Mouse (Mus musculus): Measurements from ENCODE around the gene Cx3cr1.

Gene Cx3cr1

DNA sequence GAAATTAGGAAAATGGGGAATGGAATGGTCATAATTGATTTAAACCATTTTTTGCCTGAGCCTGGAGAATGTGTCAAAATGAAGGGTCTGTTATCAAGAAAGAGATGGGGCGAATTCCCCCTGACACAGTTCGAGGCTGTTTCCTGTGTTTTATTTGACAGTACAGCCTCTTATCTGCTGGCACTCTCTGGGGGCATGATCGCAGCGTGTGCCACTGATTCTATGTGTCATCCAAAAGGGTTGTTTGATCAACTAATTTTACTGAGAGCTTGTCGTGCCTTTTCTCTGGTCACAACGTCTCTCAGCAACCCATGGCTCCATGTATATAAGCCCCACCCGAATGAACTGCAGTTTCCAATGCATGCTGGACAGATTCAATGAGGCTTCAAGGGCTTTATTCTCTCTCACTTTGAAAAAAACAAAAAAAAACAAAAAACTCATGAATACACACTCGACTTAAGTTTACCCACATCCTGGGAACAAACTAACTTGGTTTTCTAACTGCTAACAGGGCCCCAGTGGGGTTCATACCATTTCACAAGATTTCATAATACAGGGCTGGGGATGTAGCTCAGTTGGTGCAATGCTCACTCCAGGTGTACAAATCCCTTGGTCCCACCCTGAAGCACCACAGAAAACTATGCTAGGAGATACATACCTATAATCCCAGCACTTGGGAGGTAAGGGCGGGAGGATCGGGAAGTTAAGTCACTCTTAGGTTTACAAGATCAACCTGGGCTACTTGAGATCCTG is 76.4 kb downstream of the Cx3cr1 start:
- DNase-seq = no peak

GRCm38 (mm10) chr9:119991310-119991709 is 78.4 kb downstream of the Cx3cr1 start:
- no peak for DNase-seq

GRCm38 (mm10) chr9:119988304-119988703 is 81.4 kb downstream of the Cx3cr1 start:
- DNase-seq = no peak

GRCm38 (mm10) chr9:119985881-119986574 is 83.7 kb downstream of the Cx3cr1 start:
- DNase-seq = no peak

DNA sequence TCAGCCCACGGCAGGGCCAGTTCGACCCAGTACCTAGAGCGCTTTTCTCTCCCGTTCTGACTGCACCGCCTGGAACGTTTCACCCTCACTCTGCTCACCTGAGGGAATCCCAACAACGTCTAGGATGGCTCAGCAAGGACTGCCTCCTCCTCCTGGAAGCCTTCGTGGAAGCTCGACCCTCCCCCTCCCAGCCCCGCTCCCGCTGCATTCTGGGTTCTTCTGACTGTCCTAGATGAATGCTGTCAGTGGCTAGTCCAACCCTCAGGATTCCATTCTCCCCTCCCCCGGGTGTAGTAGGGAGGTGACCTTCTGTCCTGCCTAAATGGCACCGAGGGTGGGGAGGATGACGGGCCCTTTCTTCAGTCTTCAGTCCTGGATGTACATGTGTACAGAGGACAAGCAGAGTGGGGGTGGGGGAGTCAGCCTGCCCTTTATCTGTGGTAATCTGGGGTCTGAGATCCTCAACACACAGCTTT is 85.1 kb downstream of the Cx3cr1 start, which contains the start of gene Csrnp1:
Gene Csrnp1, minus strand, starts transcription at position 123 of the 476 bp plus-strand sequence.
- no peak for DNase-seq

DNA sequence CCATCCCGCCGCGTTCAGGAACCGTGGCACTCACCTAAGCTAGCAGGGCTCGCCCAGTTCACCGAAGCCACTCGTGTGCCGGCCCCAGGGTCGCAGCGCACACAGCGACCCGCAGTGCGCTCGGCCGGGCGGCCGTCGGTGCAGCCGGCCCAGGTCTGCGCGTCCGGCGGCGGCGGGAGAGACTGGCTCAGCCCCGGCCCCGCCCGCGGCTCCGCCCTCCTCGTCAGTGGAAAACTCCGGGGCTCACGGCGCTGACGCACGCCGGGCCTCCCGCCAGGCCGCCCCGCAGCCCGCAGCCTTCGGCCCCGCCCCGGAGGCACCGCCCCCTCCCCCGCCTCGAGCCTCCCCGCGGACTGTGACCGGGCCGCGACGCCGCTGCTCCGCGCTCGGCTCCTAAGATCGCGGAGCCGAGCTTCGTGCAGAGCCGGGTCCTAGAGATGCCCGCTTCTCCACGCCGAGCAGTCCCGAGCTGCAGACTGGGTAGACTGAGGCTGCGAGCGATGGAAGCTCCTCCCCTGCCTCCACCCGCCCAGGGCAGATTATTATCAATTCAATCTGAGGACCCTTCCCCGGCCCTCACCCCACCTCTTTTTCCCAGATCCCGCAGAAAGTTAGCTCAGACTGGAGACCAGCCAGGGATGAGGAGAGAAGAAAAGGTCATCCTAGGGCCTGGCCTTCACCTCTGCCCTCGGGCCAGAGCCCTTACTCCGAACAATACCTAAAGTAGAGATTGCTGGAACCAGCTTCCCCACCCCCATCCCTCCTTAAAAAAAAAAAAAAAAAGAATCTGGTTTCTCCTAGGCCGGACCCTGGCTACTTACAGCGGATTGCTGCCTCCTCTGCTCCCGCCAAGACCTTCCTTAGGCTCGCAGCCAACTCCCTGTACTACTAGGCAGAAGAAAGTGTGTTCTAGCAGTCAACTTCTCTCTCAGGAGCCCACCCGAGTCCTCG is 85.8 kb downstream of the Cx3cr1 start:
- peak; percentile 75 to 83 for DNase-seq

GRCm38 (mm10) chr9:119982956-119983551 is 86.6 kb downstream of the Cx3cr1 start:
- peak in 1 of 2 experiments; percentile 39 for DNase-seq

GRCm38 (mm10) chr9:119982241-119982811 is 87.4 kb downstream of the Cx3cr1 start:
- DNase-seq = peak; percentile 51 to 69

DNA sequence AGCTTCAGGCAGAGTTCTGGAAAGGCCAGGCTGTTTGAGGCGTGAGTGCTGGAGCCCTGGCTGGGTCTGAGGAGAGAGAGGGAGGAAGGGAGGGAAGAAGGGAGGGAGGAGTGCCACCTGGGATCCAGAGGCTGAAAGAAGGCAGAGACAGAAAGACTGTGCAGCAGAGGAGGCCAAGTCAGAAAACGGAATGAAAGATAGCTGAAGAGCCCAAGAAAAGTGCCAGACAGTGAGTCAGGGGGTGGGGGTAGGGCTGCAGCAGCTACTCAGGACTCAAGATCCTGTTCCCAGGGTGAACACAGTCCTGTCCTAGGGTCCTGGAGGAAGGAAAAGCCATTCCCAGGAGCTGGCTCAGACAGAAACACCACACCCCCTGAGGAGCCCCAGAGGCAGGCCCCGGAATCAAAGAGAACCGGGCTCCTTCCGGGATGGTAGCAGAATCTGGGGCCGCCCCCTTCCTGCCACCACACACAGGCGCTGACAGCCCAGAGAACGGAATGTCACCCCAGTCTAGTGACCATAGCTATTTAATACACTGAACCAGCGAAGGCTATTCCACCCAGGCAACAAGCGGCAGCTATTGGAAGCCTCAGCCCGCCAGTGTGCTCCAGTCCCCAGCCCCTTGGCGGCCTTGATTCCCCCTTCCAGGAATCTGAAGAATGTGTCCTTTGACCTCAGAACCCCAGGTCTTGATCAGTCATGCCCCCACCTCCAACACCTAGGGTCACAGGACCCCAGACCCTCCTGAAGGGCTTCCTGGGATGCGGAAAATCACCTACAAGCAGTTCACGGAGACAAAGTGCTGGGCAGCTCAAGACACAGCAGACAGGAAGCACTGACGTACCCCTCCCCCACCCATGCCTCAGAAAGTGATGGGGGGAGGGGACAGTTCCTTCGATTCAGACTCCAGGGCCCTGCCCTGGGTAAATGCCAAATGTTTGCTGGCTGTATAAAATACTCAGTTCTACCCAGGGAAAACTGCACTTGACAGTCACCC is 88.2 kb downstream of the Cx3cr1 start:
- peak; percentile 33 to 65 for DNase-seq

GRCm38 (mm10) chr9:119980770-119981182 is 88.9 kb downstream of the Cx3cr1 start:
- peak; percentile 27 to 42 for DNase-seq

GRCm38 (mm10) chr9:119979749-119980148 is 89.9 kb downstream of the Cx3cr1 start:
- DNase-seq = peak in 1 of 2 experiments; percentile 26

- DNase-seq = peak; percentile 29 to 41
Observed at GRCm38 (mm10) chr9:119978811-119979441, 90.8 kb downstream of the Cx3cr1 start.

DNA sequence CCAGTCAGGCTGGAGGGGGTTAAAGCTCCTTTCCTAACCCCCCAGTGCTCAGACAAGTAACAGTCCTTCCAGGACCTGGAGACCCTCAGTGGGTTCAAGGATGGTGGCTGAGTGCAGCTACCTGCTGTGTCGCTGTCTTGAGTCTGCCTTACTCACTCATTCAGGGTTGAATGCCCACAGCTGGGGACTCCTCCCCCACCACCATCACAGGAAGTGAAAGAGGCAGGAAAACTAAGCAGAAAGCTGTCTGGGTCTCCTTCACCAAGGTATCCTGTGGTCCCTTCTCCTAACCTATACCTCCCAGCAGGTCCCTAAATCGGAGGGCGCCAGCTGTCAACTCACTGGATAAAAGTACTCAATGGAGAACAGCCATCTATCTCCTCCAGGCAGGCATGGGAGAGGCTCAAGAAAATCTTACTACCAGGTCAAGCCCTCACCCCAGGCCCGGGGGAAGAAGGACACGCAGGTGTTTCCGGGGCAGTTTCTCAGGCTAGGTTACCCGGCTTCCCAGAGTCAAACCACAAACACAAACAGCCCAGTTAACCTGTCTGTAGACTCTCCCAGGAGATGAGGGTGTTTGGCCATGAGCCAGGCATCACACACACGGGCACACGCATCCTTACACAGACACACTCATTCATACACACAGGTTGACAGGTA is 91.4 kb downstream of the Cx3cr1 start:
- DNase-seq = peak; percentile 36 to 48

- DNase-seq = peak; percentile 64 to 68
Observed at GRCm38 (mm10) chr9:119977557-119978060, 92.1 kb downstream of the Cx3cr1 start.

GRCm38 (mm10) chr9:119976704-119977556 is 92.7 kb downstream of the Cx3cr1 start:
- no peak for DNase-seq

- no peak for DNase-seq
Observed at GRCm38 (mm10) chr9:119975286-119975685, 94.4 kb downstream of the Cx3cr1 start.

DNA sequence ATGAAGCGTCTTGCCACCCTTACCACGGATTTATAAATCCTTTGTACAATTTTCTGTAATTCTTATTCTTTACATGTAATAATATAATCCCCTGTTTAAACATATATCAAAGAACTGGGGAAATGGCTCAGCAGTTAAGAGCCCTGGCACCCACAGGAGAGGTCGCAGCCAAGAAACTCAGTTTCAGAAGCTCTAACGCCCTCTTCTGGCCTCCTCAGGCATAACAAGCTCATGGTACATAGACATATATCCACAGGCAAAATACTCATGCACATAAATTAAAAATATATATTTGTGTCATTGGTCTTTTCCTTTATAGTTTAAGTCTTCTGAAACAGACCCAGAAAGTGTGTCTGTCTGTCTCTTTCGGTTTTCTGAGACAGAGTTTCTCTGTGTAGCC is 95.1 kb downstream of the Cx3cr1 start:
- DNase-seq = peak in 1 of 2 experiments; percentile 58

- peak; percentile 52 to 77 for DNase-seq
Observed at GRCm38 (mm10) chr9:119973869-119974520, 95.7 kb downstream of the Cx3cr1 start.
